Mouse (Mus musculus): Measurements from ENCODE around the gene Tpp1.

The Tpp1 gene

GRCm38 (mm10) chr7:105774661-105775060 is 22.6 kb upstream of the Tpp1 start:
- no peak for TF ChIP-seq GATA4 (IDR thresholded peaks at IDR 0.05; ENCODE audit: insufficient replicate concordance, low read length)

DNA sequence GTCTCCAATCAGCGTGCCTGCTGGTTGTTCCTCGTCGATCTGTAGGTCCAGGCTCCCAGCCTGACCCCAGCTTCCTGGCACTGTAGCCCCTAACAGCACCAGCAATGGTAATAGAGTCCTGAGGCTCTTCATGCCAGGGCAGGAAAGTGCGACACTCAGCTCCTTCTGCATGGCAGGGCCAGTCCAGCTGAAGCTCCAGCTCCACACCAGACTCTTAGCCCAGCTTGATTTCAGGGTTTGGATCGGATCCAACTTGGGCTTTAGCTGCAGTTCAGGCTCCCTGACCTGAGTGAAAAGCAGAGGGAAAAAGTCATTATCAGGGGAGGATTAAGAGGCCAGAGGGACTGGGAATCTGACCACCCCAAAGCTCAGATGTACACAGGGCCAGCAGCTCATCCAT is 21.0 kb upstream of the Tpp1 start:
- TF ChIP-seq GATA4 (IDR thresholded peaks at IDR 0.05; ENCODE audit: insufficient replicate concordance, low read length), result no peak

- no peak for TF ChIP-seq GATA4 (IDR thresholded peaks at IDR 0.05; ENCODE audit: insufficient replicate concordance, low read length)
Observed at GRCm38 (mm10) chr7:105772331-105772730, 20.3 kb upstream of the Tpp1 start.

DNA sequence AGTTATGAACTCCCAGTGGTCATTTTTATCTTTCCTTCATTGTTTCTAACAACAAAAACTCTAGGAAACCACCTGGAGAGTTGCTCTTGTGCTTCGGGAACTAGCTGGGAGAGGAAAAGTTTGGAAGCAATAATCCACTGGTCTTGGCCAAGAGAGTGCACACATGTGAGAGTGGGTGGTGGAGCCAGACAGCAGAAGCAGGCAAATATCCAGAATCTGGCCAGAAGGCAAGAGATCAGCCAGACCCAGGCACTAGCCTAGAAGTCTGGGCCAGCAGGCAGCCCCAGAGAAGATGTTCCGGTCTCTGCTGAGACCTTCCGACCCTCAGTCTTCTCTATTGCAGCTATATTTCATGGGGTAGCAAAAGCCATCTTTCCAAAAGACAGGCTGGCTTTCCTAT is 17.9 kb upstream of the Tpp1 start:
- no peak for TF ChIP-seq GATA4 (IDR thresholded peaks at IDR 0.05; ENCODE audit: insufficient replicate concordance, low read length)

DNA sequence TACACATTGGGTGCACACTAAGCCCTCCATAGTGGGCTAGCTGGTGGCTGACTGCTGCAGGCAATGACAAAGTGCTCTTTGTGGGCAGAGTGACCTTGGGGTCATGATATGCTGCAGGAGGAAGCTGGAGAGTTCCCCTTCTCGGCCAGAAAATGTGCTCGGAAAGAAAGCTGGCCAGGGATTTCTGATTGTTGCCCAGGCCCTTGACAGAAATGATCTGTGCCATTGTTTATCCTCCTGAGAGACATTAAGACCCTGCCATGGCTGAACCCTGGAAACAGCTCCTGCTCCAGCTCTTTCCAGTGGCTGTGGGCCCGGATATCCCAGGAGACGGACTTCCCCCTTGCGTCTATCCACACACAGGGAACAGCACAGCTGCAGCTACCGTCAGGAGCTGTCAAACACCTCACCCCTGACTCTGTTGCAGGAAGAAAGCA is 15.7 kb upstream of the Tpp1 start:
- TF ChIP-seq GATA4 (IDR thresholded peaks at IDR 0.05; ENCODE audit: insufficient replicate concordance, low read length), result no peak

DNA sequence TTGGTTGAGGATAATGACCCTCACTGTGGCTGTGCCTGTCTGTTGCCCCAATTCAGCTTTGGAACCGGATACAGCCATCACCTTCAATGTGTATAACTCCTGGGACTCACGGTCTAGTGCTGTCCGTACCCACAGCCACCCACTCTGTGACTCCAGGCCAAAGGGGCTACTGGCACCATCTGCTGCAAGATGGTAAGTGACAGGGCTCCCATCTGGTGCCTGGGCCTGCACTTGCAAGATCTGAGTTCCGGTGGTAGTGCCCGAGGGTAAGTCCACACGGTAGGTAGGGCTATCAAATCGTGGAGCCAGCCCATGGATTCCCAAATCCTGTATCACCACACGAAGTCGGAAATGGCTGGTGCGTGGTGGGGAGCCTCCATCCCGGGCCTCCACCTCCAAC is 12.3 kb upstream of the Tpp1 start:
- TF ChIP-seq GATA4 (IDR thresholded peaks at IDR 0.05; ENCODE audit: insufficient replicate concordance, low read length), result no peak

DNA sequence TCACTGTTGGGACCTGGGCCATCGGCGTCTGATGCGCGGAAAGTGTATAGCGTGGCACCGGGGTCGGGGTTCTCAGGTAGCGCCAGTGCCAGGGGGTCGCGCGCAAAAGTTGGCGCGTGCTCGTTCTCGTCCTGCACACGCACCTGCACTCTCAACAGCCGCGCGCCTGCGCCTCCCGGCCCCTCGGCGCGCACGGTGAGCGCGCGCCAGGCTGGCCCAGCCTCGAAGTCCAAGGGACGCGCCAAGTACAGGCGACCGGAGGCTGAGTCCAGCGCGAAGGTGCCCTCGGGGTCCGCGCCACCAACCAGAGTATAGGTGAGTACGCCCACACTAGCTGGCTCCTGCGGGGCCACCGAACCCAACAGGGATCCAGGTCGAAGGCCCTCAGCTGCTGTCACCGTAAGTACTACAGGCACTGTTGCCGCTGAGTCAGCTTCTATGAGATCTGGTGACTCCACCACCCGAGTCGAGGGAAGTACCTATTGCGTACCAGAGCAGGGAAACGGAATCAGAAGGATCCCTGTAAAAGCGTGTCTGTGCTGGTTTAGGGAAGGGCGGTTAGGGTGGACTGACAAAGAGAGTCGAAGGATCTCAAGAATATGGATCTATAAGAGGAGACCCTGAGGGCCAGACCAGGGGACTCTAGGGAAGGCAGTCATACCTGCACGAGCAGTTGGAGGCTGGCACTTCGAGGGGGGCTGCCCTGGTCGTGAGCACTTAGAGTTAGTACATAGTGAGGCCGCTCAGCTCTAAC is 10.7 kb upstream of the Tpp1 start:
- no peak for TF ChIP-seq GATA4 (IDR thresholded peaks at IDR 0.05; ENCODE audit: insufficient replicate concordance, low read length)

DNA sequence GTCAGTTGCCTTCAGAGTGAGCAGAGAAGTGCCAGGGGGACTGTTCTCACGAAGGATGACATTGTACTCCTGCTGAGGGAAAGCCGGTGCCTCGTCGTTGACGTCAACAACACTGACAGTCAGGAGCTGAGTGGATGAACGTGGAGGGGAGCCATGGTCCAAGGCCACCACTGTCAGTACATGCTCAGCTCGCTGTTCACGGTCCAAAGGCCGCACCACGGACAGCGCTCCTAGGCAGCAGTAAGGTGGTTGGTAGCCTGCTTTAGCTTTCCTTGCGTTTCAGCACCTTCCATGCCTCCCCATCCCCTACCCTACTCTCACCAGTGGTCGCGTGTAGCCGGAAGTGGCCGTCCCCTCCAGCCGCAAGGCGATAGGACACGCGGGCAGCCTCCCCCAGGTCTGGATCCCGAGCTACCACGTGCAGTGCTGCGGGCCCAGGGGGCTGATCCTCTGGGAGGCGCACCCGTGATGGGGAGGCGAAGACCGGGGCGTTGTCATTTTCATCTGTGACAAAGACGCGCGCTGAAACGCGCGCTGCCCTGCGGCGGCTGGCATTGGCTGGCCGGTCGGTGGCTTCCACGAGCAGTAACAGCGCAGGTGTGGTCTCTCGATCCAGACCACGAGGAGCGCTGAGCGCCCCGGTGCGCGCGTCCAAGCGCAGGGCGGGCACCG is 9.9 kb upstream of the Tpp1 start:
- TF ChIP-seq GATA4 (IDR thresholded peaks at IDR 0.05; ENCODE audit: insufficient replicate concordance, low read length), result no peak

- TF ChIP-seq GATA4 (IDR thresholded peaks at IDR 0.05; ENCODE audit: insufficient replicate concordance, low read length), result no peak
Observed at GRCm38 (mm10) chr7:105753281-105753680, 1.2 kb upstream of the Tpp1 start.

DNA sequence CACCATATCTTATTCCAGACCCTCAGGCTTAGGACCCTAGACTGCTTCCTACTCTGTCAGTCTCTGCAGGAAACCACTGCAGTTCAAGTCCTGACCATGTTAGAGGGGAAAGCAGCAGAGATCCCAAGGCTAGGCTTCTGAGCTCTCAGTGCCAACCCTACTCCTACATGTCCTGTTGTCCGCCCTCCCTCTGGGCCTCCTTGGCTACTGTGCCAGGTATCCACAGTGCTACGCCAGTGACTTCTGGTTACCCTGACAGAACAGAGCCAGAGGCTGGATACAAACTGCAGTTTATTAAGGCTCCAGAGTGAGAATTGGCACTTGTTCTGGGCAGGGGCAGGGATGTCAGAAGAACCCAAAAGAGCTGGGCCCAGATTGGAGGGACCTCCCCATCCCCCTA is 681 bp upstream of the Tpp1 start:
- TF ChIP-seq GATA4 (IDR thresholded peaks at IDR 0.05; ENCODE audit: insufficient replicate concordance, low read length), result no peak

GRCm38 (mm10) chr7:105747776-105748175 is 4.3 kb downstream of the Tpp1 start:
- TF ChIP-seq GATA4 (IDR thresholded peaks at IDR 0.05; ENCODE audit: insufficient replicate concordance, low read length), result no peak

- peak; percentile 9; the same call in 1 of the 2 replicates for TF ChIP-seq GATA4 (IDR thresholded peaks at IDR 0.05; ENCODE audit: insufficient replicate concordance, low read length)
Observed at GRCm38 (mm10) chr7:105743926-105744590, 8.0 kb downstream of the Tpp1 start, which contains the start of gene Taf10. Taf10 (minus strand) TSS chr7:105744361.

DNA sequence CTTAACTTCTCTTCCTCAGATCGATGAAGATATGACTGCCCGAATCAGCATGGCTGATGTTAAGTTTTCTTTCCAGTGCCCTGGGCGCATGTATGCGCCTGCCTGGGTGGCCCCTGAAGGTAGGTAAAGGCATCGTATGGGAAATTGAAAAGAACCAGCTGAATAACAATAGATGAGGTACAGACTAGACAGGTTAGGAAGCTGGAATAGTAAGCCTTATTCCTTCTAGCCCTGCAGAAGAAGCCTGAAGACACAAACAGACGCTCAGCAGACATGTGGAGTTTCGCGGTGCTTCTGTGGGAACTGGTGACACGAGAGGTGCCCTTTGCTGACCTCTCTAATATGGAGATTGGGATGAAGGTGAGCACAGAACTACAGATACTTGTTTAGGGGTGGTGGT is 10.1 kb downstream of the Tpp1 start:
- no peak for TF ChIP-seq GATA4 (IDR thresholded peaks at IDR 0.05; ENCODE audit: insufficient replicate concordance, low read length)

- TF ChIP-seq GATA4 (IDR thresholded peaks at IDR 0.05; ENCODE audit: insufficient replicate concordance, low read length), result no peak
Observed at GRCm38 (mm10) chr7:105740851-105741250, 11.2 kb downstream of the Tpp1 start.

DNA sequence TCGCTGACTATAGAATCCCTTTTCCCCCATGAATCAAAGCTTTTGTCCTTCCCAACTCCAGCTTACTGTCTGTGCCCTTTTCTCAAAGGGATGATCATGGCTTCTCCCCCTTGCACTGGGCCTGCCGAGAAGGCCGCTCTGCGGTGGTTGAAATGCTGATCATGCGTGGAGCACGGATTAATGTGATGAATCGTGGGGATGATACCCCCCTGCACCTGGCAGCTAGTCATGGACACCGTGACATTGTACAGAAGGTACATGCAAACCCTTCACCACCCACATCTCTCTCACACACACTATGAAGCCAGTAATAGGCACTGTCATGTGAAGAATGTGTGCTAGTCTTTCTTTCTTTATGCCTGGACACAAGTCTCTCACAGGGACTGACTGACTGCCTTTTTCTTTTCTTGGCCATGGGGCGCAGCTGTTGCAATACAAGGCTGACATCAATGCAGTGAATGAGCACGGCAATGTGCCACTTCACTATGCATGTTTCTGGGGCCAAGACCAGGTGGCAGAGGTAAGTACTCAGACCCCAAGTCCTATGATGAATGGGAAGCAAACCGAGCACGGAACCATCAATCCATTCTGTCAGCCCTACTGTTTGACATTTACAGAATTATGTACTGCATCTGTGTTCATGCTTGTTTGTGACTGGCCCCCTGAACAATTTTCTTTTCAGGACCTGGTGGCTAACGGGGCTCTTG is 11.8 kb downstream of the Tpp1 start:
- no peak for TF ChIP-seq GATA4 (IDR thresholded peaks at IDR 0.05; ENCODE audit: insufficient replicate concordance, low read length)

Measured in liver, adult (tissue).